Mouse (Mus musculus): ENCODE measurements around the gene Pcgf6. TPM values are rescaled to one million over a fixed set of nuclear protein-coding genes. Genes with fewer than 3 reads are reported as not detected.

Pcgf6 gene
- polyA plus RNA-seq, 1 experiment from 2014 or later: 26.8 TPM

- no peak overlapping the region for H3K27ac ChIP-seq (ENCODE audit: low read depth, low read length)
- H3K36me3 ChIP-seq (ENCODE audit: control insufficient read depth, insufficient read depth, low read length): peaks cover 24% of the 10 kb centered on the region
- WGBS: 94% methylated on average over 4 of the region's 4 CpGs
- no peaks in the 10 kb centered on the region for H3K9me3 ChIP-seq (ENCODE audit: control insufficient read depth, low read length)
- H3K4me1 ChIP-seq (ENCODE audit: control insufficient read depth, insufficient read depth, low read depth, low read length): no peaks in the 10 kb centered on the region
- H3K27me3 ChIP-seq (replicated peaks; ENCODE audit: control insufficient read depth, insufficient read depth, low read length): no peaks in the 10 kb centered on the region
- H3K9ac ChIP-seq (ENCODE audit: low read depth, low read length): no peak overlapping the region
- H3K4me2 ChIP-seq (ENCODE audit: low read length): no peak overlapping the region
- no peak overlapping the region for H3K4me3 ChIP-seq (ENCODE audit: low read length)
- no peak for ATAC-seq
Observed at GRCm38 (mm10) chr19:47034916-47035315, 15.8 kb downstream of the Pcgf6 start.

DNA sequence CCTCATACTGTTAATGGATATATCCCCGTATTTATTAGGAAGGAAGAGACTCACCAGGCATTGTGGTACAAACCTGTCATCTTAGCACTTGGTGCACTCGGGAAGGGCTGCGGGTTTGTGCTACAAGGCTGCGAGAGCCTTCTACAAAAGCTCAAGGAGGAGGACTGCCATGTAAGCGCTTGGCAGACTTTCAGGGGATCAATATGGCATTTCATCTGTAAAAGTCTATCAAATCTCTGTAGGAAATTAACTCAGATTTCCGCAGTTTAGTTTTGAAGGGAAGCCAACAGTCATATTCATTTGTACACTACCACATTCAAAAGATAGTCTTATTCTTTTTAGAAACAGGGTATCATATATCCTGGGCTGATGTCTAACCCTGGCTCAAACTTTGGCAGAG, 18.9 kb downstream of the Pcgf6 start:
- ATAC-seq: no peak
- Histone ChIP-seq H3K4me1 (ENCODE audit: control insufficient read depth, insufficient read depth, low read depth, low read length) (no peaks in the 10 kb centered on the region), H3K9me3 (ENCODE audit: control insufficient read depth, low read length) (no peaks in the 10 kb centered on the region), H3K4me3 (ENCODE audit: low read length) (no peak overlapping the region), H3K4me2 (ENCODE audit: low read length) (no peak overlapping the region), H3K9ac (ENCODE audit: low read depth, low read length) (no peak overlapping the region), H3K27ac (ENCODE audit: low read depth, low read length) (no peak overlapping the region), H3K27me3 (replicated peaks; ENCODE audit: control insufficient read depth, insufficient read depth, low read length) (no peaks in the 10 kb centered on the region), H3K36me3 (ENCODE audit: control insufficient read depth, insufficient read depth, low read length) (peaks cover 14% of the 10 kb centered on the region)
- 89% methylated on average over 6 of the region's 6 CpGs for WGBS

- no peak overlapping the region for H3K4me3 ChIP-seq (ENCODE audit: low read length)
- H3K4me1 ChIP-seq (ENCODE audit: control insufficient read depth, insufficient read depth, low read depth, low read length): no peaks in the 10 kb centered on the region
- H3K27ac ChIP-seq (ENCODE audit: low read depth, low read length): peak overlapping the region; percentile 65
- H3K27me3 ChIP-seq (replicated peaks; ENCODE audit: control insufficient read depth, insufficient read depth, low read length): no peaks in the 10 kb centered on the region
- no peaks in the 10 kb centered on the region for H3K9me3 ChIP-seq (ENCODE audit: control insufficient read depth, low read length)
- peaks cover 22% of the 10 kb centered on the region for H3K36me3 ChIP-seq (ENCODE audit: control insufficient read depth, insufficient read depth, low read length)
- H3K4me2 ChIP-seq (ENCODE audit: low read length): no peak overlapping the region
- WGBS: 44% methylated on average over 9 of the region's 9 CpGs
- no peak for ATAC-seq
- no peak overlapping the region for H3K9ac ChIP-seq (ENCODE audit: low read depth, low read length)
Observed at GRCm38 (mm10) chr19:47029796-47030195, 20.9 kb downstream of the Pcgf6 start.

GRCm38 (mm10) chr19:47026513-47026912, 24.2 kb downstream of the Pcgf6 start:
- no peaks in the 10 kb centered on the region for H3K9me3 ChIP-seq (ENCODE audit: control insufficient read depth, low read length)
- peaks cover 38% of the 10 kb centered on the region for H3K36me3 ChIP-seq (ENCODE audit: control insufficient read depth, insufficient read depth, low read length)
- H3K27me3 ChIP-seq (replicated peaks; ENCODE audit: control insufficient read depth, insufficient read depth, low read length): no peaks in the 10 kb centered on the region
- ATAC-seq: no peak
- H3K4me2 ChIP-seq (ENCODE audit: low read length): no peak overlapping the region
- H3K27ac ChIP-seq (ENCODE audit: low read depth, low read length): no peak overlapping the region
- no peaks in the 10 kb centered on the region for H3K4me1 ChIP-seq (ENCODE audit: control insufficient read depth, insufficient read depth, low read depth, low read length)
- WGBS: 76% methylated on average over 4 of the region's 4 CpGs
- H3K9ac ChIP-seq (ENCODE audit: low read depth, low read length): no peak overlapping the region
- H3K4me3 ChIP-seq (ENCODE audit: low read length): no peak overlapping the region

GRCm38 (mm10) chr19:47024954-47025353, 25.8 kb downstream of the Pcgf6 start:
- H3K9ac ChIP-seq (ENCODE audit: low read depth, low read length): no peak overlapping the region
- WGBS: 83% methylated on average over 10 of the region's 10 CpGs
- H3K9me3 ChIP-seq (ENCODE audit: control insufficient read depth, low read length): no peaks in the 10 kb centered on the region
- peaks cover 45% of the 10 kb centered on the region for H3K36me3 ChIP-seq (ENCODE audit: control insufficient read depth, insufficient read depth, low read length)
- no peak for ATAC-seq
- peaks cover 2% of the 10 kb centered on the region for H3K4me1 ChIP-seq (ENCODE audit: control insufficient read depth, insufficient read depth, low read depth, low read length)
- no peaks in the 10 kb centered on the region for H3K27me3 ChIP-seq (replicated peaks; ENCODE audit: control insufficient read depth, insufficient read depth, low read length)
- H3K4me2 ChIP-seq (ENCODE audit: low read length): no peak overlapping the region
- no peak overlapping the region for H3K27ac ChIP-seq (ENCODE audit: low read depth, low read length)
- H3K4me3 ChIP-seq (ENCODE audit: low read length): no peak overlapping the region

- WGBS: 91% methylated on average over 13 of the region's 13 CpGs
- no peaks in the 10 kb centered on the region for H3K9me3 ChIP-seq (ENCODE audit: control insufficient read depth, low read length)
- no peak overlapping the region for H3K9ac ChIP-seq (ENCODE audit: low read depth, low read length)
- H3K36me3 ChIP-seq (ENCODE audit: control insufficient read depth, insufficient read depth, low read length): peaks cover 45% of the 10 kb centered on the region
- no peak for ATAC-seq
- H3K27ac ChIP-seq (ENCODE audit: low read depth, low read length): no peak overlapping the region
- no peak overlapping the region for H3K4me3 ChIP-seq (ENCODE audit: low read length)
- H3K27me3 ChIP-seq (replicated peaks; ENCODE audit: control insufficient read depth, insufficient read depth, low read length): no peaks in the 10 kb centered on the region
- H3K4me1 ChIP-seq (ENCODE audit: control insufficient read depth, insufficient read depth, low read depth, low read length): peaks cover 7% of the 10 kb centered on the region
- H3K4me2 ChIP-seq (ENCODE audit: low read length): no peak overlapping the region
Observed at GRCm38 (mm10) chr19:47023546-47023945, 27.2 kb downstream of the Pcgf6 start.

- Histone ChIP-seq H3K9me3 (ENCODE audit: control insufficient read depth, low read length) (no peaks in the 10 kb centered on the region), H3K27ac (ENCODE audit: low read depth, low read length) (no peak overlapping the region), H3K9ac (ENCODE audit: low read depth, low read length) (no peak overlapping the region), H3K36me3 (ENCODE audit: control insufficient read depth, insufficient read depth, low read length) (peaks cover 45% of the 10 kb centered on the region), H3K4me1 (ENCODE audit: control insufficient read depth, insufficient read depth, low read depth, low read length) (peaks cover 7% of the 10 kb centered on the region), H3K27me3 (replicated peaks; ENCODE audit: control insufficient read depth, insufficient read depth, low read length) (no peaks in the 10 kb centered on the region), H3K4me2 (ENCODE audit: low read length) (no peak overlapping the region), H3K4me3 (ENCODE audit: low read length) (no peak overlapping the region)
- WGBS: 87% methylated on average over 4 of the region's 4 CpGs
- no peak for ATAC-seq
Observed at GRCm38 (mm10) chr19:47022709-47023108, 28.0 kb downstream of the Pcgf6 start.

- 10% methylated on average over 6 of the region's 6 CpGs for WGBS
- peak; percentile 16; the same call in 1 of the 2 replicates for ATAC-seq
- H3K4me2 ChIP-seq (ENCODE audit: low read length): peak overlapping the region; percentile 69
- H3K9ac ChIP-seq (ENCODE audit: low read depth, low read length): peak overlapping the region; percentile 58
- peaks cover 29% of the 10 kb centered on the region for H3K36me3 ChIP-seq (ENCODE audit: control insufficient read depth, insufficient read depth, low read length)
- no peaks in the 10 kb centered on the region for H3K9me3 ChIP-seq (ENCODE audit: control insufficient read depth, low read length)
- peaks cover 7% of the 10 kb centered on the region for H3K4me1 ChIP-seq (ENCODE audit: control insufficient read depth, insufficient read depth, low read depth, low read length)
- peak overlapping the region; percentile 50 for H3K4me3 ChIP-seq (ENCODE audit: low read length)
- H3K27me3 ChIP-seq (replicated peaks; ENCODE audit: control insufficient read depth, insufficient read depth, low read length): peaks cover 2% of the 10 kb centered on the region
- H3K27ac ChIP-seq (ENCODE audit: low read depth, low read length): peak overlapping the region; percentile 51
Observed at GRCm38 (mm10) chr19:47019326-47019725, 31.4 kb downstream of the Pcgf6 start.

DNA sequence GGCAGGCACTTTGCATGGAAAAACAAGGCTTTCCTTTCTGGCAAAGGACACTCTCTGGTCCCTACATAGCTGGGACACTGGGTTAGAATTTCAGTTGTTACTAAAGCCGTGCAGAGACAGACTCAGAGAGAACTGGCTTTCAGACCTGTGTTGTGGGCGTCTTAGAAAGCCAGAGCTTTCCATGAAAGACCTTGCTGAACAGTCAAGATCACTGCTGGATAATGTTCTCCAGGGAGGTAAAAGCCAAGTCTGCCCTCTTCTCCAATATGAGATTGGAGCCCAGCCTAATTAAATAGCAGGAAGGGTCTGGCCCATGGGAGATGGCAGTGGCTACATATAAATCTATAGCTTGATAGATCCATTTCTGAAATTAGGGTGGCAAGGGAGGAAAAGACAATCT, 32.4 kb downstream of the Pcgf6 start:
- H3K4me1 ChIP-seq (ENCODE audit: control insufficient read depth, insufficient read depth, low read depth, low read length): peaks cover 9% of the 10 kb centered on the region
- peak overlapping the region; percentile 71 for H3K27ac ChIP-seq (ENCODE audit: low read depth, low read length)
- no peaks in the 10 kb centered on the region for H3K9me3 ChIP-seq (ENCODE audit: control insufficient read depth, low read length)
- peaks cover 2% of the 10 kb centered on the region for H3K27me3 ChIP-seq (replicated peaks; ENCODE audit: control insufficient read depth, insufficient read depth, low read length)
- H3K4me3 ChIP-seq (ENCODE audit: low read length): peak overlapping the region; percentile 50
- H3K36me3 ChIP-seq (ENCODE audit: control insufficient read depth, insufficient read depth, low read length): peaks cover 22% of the 10 kb centered on the region
- H3K4me2 ChIP-seq (ENCODE audit: low read length): peak overlapping the region; percentile 69
- H3K9ac ChIP-seq (ENCODE audit: low read depth, low read length): peak overlapping the region; percentile 69
- no peak for ATAC-seq
- WGBS: 12% methylated on average over 2 of the region's 2 CpGs

DNA sequence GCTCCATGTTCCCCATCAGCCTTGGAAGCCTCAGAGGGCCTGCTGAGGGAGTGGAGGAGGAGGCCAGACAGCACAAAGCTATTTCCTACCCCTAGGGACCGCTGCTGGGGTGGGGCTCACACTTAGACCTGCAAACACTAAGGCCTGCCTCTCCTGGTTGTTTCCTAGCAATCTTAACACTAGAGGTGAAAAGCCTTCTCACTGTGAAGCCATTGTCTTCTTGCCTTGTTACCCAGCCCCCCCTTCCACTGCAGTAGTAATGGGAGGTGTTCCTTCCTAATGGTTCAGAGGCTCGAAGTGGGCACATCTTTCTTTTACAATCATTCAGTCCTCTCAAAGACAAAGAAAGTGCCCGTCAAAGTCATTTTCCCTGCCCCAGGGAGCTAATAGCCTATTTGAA, 32.9 kb downstream of the Pcgf6 start:
- H3K9ac ChIP-seq (ENCODE audit: low read depth, low read length): peak overlapping the region; percentile 69
- H3K4me2 ChIP-seq (ENCODE audit: low read length): peak overlapping the region; percentile 69
- peaks cover 2% of the 10 kb centered on the region for H3K27me3 ChIP-seq (replicated peaks; ENCODE audit: control insufficient read depth, insufficient read depth, low read length)
- H3K9me3 ChIP-seq (ENCODE audit: control insufficient read depth, low read length): no peaks in the 10 kb centered on the region
- 2% methylated on average over 3 of the region's 3 CpGs for WGBS
- H3K36me3 ChIP-seq (ENCODE audit: control insufficient read depth, insufficient read depth, low read length): peaks cover 18% of the 10 kb centered on the region
- H3K4me1 ChIP-seq (ENCODE audit: control insufficient read depth, insufficient read depth, low read depth, low read length): peaks cover 11% of the 10 kb centered on the region
- H3K4me3 ChIP-seq (ENCODE audit: low read length): peak overlapping the region; percentile 50
- ATAC-seq: no peak
- peak overlapping the region; percentile 71 for H3K27ac ChIP-seq (ENCODE audit: low read depth, low read length)
